Mouse (Mus musculus) kidney, adult 2 months (tissue): ENCODE measurements around the gene Ap2a2.

ENCODE experiments used
- CTCF ChIP-seq: fragments of 200-500 bp; conservative IDR thresholded peaks from 2 replicates; pipeline ENCODE4 v1.5.1; 2011; ENCODE audit warnings: low read depth, mild to moderate bottlenecking, control low read depth, low read length, moderate library complexity, mixed read lengths; ENCODE audit not compliant: insufficient read depth, insufficient read length
- POLR2A ChIP-seq: fragments of 200-500 bp; IDR thresholded peaks from one replicate; pipeline ENCODE4 v1.6.1; 2011; ENCODE audit warnings: low read depth, low read length, control low read depth

DNA sequence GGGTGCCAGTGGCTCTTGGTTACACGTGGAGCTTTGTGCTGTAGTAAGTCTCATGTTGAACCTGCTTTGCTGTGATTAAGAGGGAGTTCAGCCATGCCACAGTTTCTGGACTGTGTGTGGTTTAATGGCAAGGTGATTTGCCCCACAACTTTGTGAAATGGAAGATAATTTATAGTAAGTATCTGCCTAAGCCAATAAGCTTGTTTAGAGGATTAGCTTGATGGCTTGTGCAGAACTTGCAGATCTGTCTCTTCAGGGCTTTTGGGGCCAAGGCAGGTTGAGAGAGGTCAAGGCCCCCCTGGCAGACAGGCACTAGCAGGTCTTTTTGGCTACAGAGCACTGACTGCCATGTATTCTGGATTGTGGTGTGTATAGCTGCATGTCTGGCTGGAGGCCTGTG lies 35.0 kb downstream of the Ap2a2 start:
- TF ChIP-seq CTCF (no peak), POLR2A (no peak)
